Mouse (Mus musculus): ENCODE measurements around the gene Olfm1. TPM values are rescaled to one million over a fixed set of nuclear protein-coding genes. Genes with fewer than 3 reads are reported as not detected.
A peak's percentile ranks its signal among the peaks of the same experiment; 100 is the strongest.

Olfm1 gene
- polyA plus RNA-seq, 1 experiment from 2014 or later, result 9.8 TPM

GRCm38 (mm10) chr2:28174441-28174840 is 18.4 kb upstream of the Olfm1 start:
- H3K27ac ChIP-seq (ENCODE audit: low read length), result no peak overlapping the region
- TF ChIP-seq CTCF (IDR thresholded peaks at IDR 0.05), result no peak
- no peak for TF ChIP-seq EP300 (IDR thresholded peaks at IDR 0.05)
- no peaks in the 10 kb centered on the region for H3K36me3 ChIP-seq (ENCODE audit: insufficient read depth, low read length)
- ATAC-seq, result no peak
- no peak overlapping the region for H3K9ac ChIP-seq (replicated peaks; ENCODE audit: low read depth)
- H3K27me3 ChIP-seq (replicated peaks; ENCODE audit: insufficient read depth, low read length), result no peaks in the 10 kb centered on the region
- no peak for DNase-seq (ENCODE audit: low spot score)
- H3K4me1 ChIP-seq (ENCODE audit: insufficient read depth, low read depth, low read length), result no peaks in the 10 kb centered on the region
- no peak overlapping the region for H3K4me2 ChIP-seq (replicated peaks; ENCODE audit: low read depth, low read length)
- H3K9me3 ChIP-seq (ENCODE audit: low read length), result no peaks in the 10 kb centered on the region
- H3K4me3 ChIP-seq (ENCODE audit: low read depth, low read length), result no peak overlapping the region
- WGBS, result 72% methylated on average over 3 of the region's 3 CpGs

GRCm38 (mm10) chr2:28178600-28178999 is 14.2 kb upstream of the Olfm1 start:
- Histone ChIP-seq H3K4me1 (ENCODE audit: insufficient read depth, low read depth, low read length) (no peaks in the 10 kb centered on the region), H3K27me3 (replicated peaks; ENCODE audit: insufficient read depth, low read length) (no peaks in the 10 kb centered on the region), H3K4me2 (replicated peaks; ENCODE audit: low read depth, low read length) (no peak overlapping the region), H3K27ac (ENCODE audit: low read length) (no peak overlapping the region), H3K36me3 (ENCODE audit: insufficient read depth, low read length) (no peaks in the 10 kb centered on the region), H3K4me3 (ENCODE audit: low read depth, low read length) (no peak overlapping the region), H3K9me3 (ENCODE audit: low read length) (no peaks in the 10 kb centered on the region), H3K9ac (replicated peaks; ENCODE audit: low read depth) (no peak overlapping the region)
- no peak for TF ChIP-seq CTCF (IDR thresholded peaks at IDR 0.05)
- no peak for TF ChIP-seq EP300 (IDR thresholded peaks at IDR 0.05)
- ATAC-seq (no peak), DNase-seq (ENCODE audit: low spot score) (no peak)
- WGBS, result 69% methylated on average over 6 of the region's 6 CpGs

- H3K27me3 ChIP-seq (replicated peaks; ENCODE audit: insufficient read depth, low read length), result no peaks in the 10 kb centered on the region
- TF ChIP-seq EP300 (IDR thresholded peaks at IDR 0.05) (peak; percentile 21; the same call in 1 of the 2 replicates), CTCF (IDR thresholded peaks at IDR 0.05) (no peak)
- no peaks in the 10 kb centered on the region for H3K9me3 ChIP-seq (ENCODE audit: low read length)
- no peaks in the 10 kb centered on the region for H3K36me3 ChIP-seq (ENCODE audit: insufficient read depth, low read length)
- H3K4me2 ChIP-seq (replicated peaks; ENCODE audit: low read depth, low read length), result no peak overlapping the region
- peak; percentile 70 for ATAC-seq
- no peak overlapping the region for H3K27ac ChIP-seq (ENCODE audit: low read length)
- WGBS, result 53% methylated on average over 3 of the region's 3 CpGs
- H3K9ac ChIP-seq (replicated peaks; ENCODE audit: low read depth), result no peak overlapping the region
- H3K4me1 ChIP-seq (ENCODE audit: insufficient read depth, low read depth, low read length), result no peaks in the 10 kb centered on the region
- no peak overlapping the region for H3K4me3 ChIP-seq (ENCODE audit: low read depth, low read length)
- DNase-seq (ENCODE audit: low spot score), result peak; percentile 56
Measured at GRCm38 (mm10) chr2:28180053-28180452, 12.7 kb upstream of the Olfm1 start.

GRCm38 (mm10) chr2:28188398-28188944 is 4.3 kb upstream of the Olfm1 start:
- no peaks in the 10 kb centered on the region for H3K4me1 ChIP-seq (ENCODE audit: insufficient read depth, low read depth, low read length)
- H3K4me2 ChIP-seq (replicated peaks; ENCODE audit: low read depth, low read length), result no peak overlapping the region
- no peaks in the 10 kb centered on the region for H3K9me3 ChIP-seq (ENCODE audit: low read length)
- no peak overlapping the region for H3K4me3 ChIP-seq (ENCODE audit: low read depth, low read length)
- no peaks in the 10 kb centered on the region for H3K36me3 ChIP-seq (ENCODE audit: insufficient read depth, low read length)
- no peak overlapping the region for H3K27ac ChIP-seq (ENCODE audit: low read length)
- no peak overlapping the region for H3K9ac ChIP-seq (replicated peaks; ENCODE audit: low read depth)
- TF ChIP-seq CTCF (IDR thresholded peaks at IDR 0.05) (no peak), EP300 (IDR thresholded peaks at IDR 0.05) (no peak)
- peak; percentile 70 for DNase-seq (ENCODE audit: low spot score)
- 41% methylated on average over 8 of the region's 8 CpGs for WGBS
- peak; percentile 60 for ATAC-seq
- H3K27me3 ChIP-seq (replicated peaks; ENCODE audit: insufficient read depth, low read length), result peaks cover 7% of the 10 kb centered on the region

- H3K9me3 ChIP-seq (ENCODE audit: low read length), result no peaks in the 10 kb centered on the region
- no peak overlapping the region for H3K27ac ChIP-seq (ENCODE audit: low read length)
- no peaks in the 10 kb centered on the region for H3K36me3 ChIP-seq (ENCODE audit: insufficient read depth, low read length)
- no peak for TF ChIP-seq CTCF (IDR thresholded peaks at IDR 0.05)
- TF ChIP-seq EP300 (IDR thresholded peaks at IDR 0.05), result no peak
- no peak for DNase-seq (ENCODE audit: low spot score)
- H3K4me1 ChIP-seq (ENCODE audit: insufficient read depth, low read depth, low read length), result no peaks in the 10 kb centered on the region
- no peak overlapping the region for H3K9ac ChIP-seq (replicated peaks; ENCODE audit: low read depth)
- H3K27me3 ChIP-seq (replicated peaks; ENCODE audit: insufficient read depth, low read length), result peaks cover 17% of the 10 kb centered on the region
- H3K4me2 ChIP-seq (replicated peaks; ENCODE audit: low read depth, low read length), result peak overlapping the region; percentile 76
- ATAC-seq, result no peak
- 33% methylated on average over 12 of the region's 12 CpGs for WGBS
- peak overlapping the region; percentile 47 for H3K4me3 ChIP-seq (ENCODE audit: low read depth, low read length)
Measured at GRCm38 (mm10) chr2:28193690-28194087, 897 bp downstream of the Olfm1 start.

- Histone ChIP-seq H3K9me3 (ENCODE audit: low read length) (no peaks in the 10 kb centered on the region), H3K4me1 (ENCODE audit: insufficient read depth, low read depth, low read length) (no peaks in the 10 kb centered on the region), H3K4me3 (ENCODE audit: low read depth, low read length) (no peak overlapping the region), H3K36me3 (ENCODE audit: insufficient read depth, low read length) (no peaks in the 10 kb centered on the region), H3K27me3 (replicated peaks; ENCODE audit: insufficient read depth, low read length) (peaks cover 17% of the 10 kb centered on the region), H3K9ac (replicated peaks; ENCODE audit: low read depth) (no peak overlapping the region), H3K27ac (ENCODE audit: low read length) (no peak overlapping the region), H3K4me2 (replicated peaks; ENCODE audit: low read depth, low read length) (no peak overlapping the region)
- TF ChIP-seq EP300 (IDR thresholded peaks at IDR 0.05), result no peak
- TF ChIP-seq CTCF (IDR thresholded peaks at IDR 0.05), result no peak
- DNase-seq (ENCODE audit: low spot score) (peak; percentile 25), ATAC-seq (no peak)
- 27% methylated on average over 6 of the region's 6 CpGs for WGBS
Measured at GRCm38 (mm10) chr2:28194962-28195617, 2.3 kb downstream of the Olfm1 start.
